Mouse (Mus musculus) midbrain, postnatal 0 days (tissue): ENCODE results near the gene Podxl. TPM values are rescaled to one million over a fixed set of nuclear protein-coding genes. Genes with fewer than 3 reads are reported as not detected.

ENCODE experiments used
- ATAC-seq: fragments of 200-750 bp; cut with Nextera tagmentation; 2 replicates; pipeline ENCODE4 v1.8.0; 2017; ENCODE audit warnings: moderate number of reproducible peaks, mild to moderate bottlenecking, moderate TSS enrichment, moderate library complexity; ENCODE audit not compliant: low FRiP score
- DNase-seq: peaks from one replicate; pipeline ENCODE4 v3.0.0-alpha.2; 2015; ENCODE audit warnings: low spot score
- H3K27ac ChIP-seq: fragments of 300-500 bp; sonication (generic); 2 replicates; pipeline ENCODE4 v1.5.1; 2014; ENCODE audit warnings: low read depth, mild to moderate bottlenecking, low read length, mixed read lengths
- H3K27me3 ChIP-seq: fragments of 300-500 bp; sonication (generic); 2 replicates; pipeline ENCODE4 v1.6.1; 2014; ENCODE audit warnings: low read length, control low read depth, mixed read lengths; ENCODE audit not compliant: insufficient read depth
- H3K36me3 ChIP-seq: fragments of 300-500 bp; sonication (generic); 2 replicates; pipeline ENCODE4 v1.6.1; 2014; ENCODE audit warnings: low read length, control low read depth, mixed read lengths; ENCODE audit not compliant: insufficient read depth
- H3K4me1 ChIP-seq: fragments of 300-500 bp; sonication (generic); 2 replicates; pipeline ENCODE4 v1.6.1; 2014; ENCODE audit warnings: mild to moderate bottlenecking, control low read depth, antibody characterized with exemption, low read length, mixed read lengths; ENCODE audit not compliant: insufficient read depth
- H3K4me2 ChIP-seq: fragments of 300-500 bp; sonication (generic); 2 replicates; pipeline ENCODE4 v1.6.1; 2014; ENCODE audit warnings: low read depth, mild to moderate bottlenecking, low read length, mixed read lengths; ENCODE audit not compliant: poor library complexity, severe bottlenecking
- H3K4me3 ChIP-seq: fragments of 300-500 bp; sonication (generic); 2 replicates; pipeline ENCODE4 v1.5.1; 2014; ENCODE audit warnings: low read depth, mild to moderate bottlenecking, low read length, moderate library complexity
- H3K9ac ChIP-seq: fragments of 300-500 bp; sonication (generic); replicated peaks from 2 replicates; pipeline ENCODE4 v1.6.1; 2014; ENCODE audit warnings: mild to moderate bottlenecking, low read length, moderate library complexity, mixed read lengths; ENCODE audit not compliant: poor library complexity, severe bottlenecking
- H3K9me3 ChIP-seq: fragments of 300-500 bp; sonication (generic); 2 replicates; pipeline ENCODE4 v1.6.1; 2016; ENCODE audit warnings: low read length, control low read depth
- CTCF ChIP-seq: IDR thresholded peaks from 2 replicates; pipeline ENCODE4 v1.5.1; 2016; ENCODE audit warnings: antibody characterized with exemption, mild to moderate bottlenecking
- WGBS: fragments of 180-500 bp; shearing (Covaris S2); extraction: QIAGEN DNeasy Blood & Tissue Kit; methylation state at CpG from one replicate; pipeline ENCODE4 v1.1.7; 2014; 5-methylcytosine and 5-hydroxymethylcytosine counted together
- polyA plus RNA-seq: library from polyadenylated mRNA; unstranded; fragments of >200 nt; fragmentation: Nextera tagmentation; extraction: Ambion mirVana; gene quantifications from 2 replicates; pipeline ENCODE4 v1.2.1, GENCODE M21; 2015
- total RNA-seq: library from RNA; depleted of rRNA; stranded (reverse); fragments of >200 nt; gene quantifications from 2 replicates; pipeline ENCODE4 v1.2.3, GENCODE M21; 2014

Gene Podxl
- total and polyA plus RNA-seq, 2 experiments from 2014 or later: 6.0 to 15.1 TPM

GRCm38 (mm10) chr6:31550876-31551532, 12.8 kb downstream of the Podxl start:
- 87% methylated on average over 22 of the region's 22 CpGs for WGBS
- Histone ChIP-seq H3K4me3 (no peak overlapping the region), H3K9ac (no peak overlapping the region), H3K36me3 (no peaks in the 10 kb centered on the region), H3K27me3 (no peaks in the 10 kb centered on the region), H3K4me2 (no peak overlapping the region), H3K27ac (no peak overlapping the region), H3K9me3 (no peaks in the 10 kb centered on the region), H3K4me1 (0 out of 2 replicates have a peak, but pooled peaks cover 3% of the 10 kb centered on the region)
- ATAC-seq (no peak), DNase-seq (no peak)
- no peak for TF ChIP-seq CTCF

- Histone ChIP-seq H3K27me3 (no peaks in the 10 kb centered on the region), H3K4me3 (no peak overlapping the region), H3K4me1 (0 out of 2 replicates have a peak, but pooled peaks cover 3% of the 10 kb centered on the region), H3K9ac (no peak overlapping the region), H3K9me3 (no peaks in the 10 kb centered on the region), H3K4me2 (no peak overlapping the region), H3K36me3 (no peaks in the 10 kb centered on the region), H3K27ac (no peak overlapping the region)
- no peak for TF ChIP-seq CTCF
- DNase-seq (peak; percentile 79), ATAC-seq (0 out of 2 replicates have a peak, but pooled peaks have one; percentile 44)
- 46% methylated on average over 5 of the region's 5 CpGs for WGBS
Observed at GRCm38 (mm10) chr6:31549361-31550051, 14.3 kb downstream of the Podxl start.

DNA sequence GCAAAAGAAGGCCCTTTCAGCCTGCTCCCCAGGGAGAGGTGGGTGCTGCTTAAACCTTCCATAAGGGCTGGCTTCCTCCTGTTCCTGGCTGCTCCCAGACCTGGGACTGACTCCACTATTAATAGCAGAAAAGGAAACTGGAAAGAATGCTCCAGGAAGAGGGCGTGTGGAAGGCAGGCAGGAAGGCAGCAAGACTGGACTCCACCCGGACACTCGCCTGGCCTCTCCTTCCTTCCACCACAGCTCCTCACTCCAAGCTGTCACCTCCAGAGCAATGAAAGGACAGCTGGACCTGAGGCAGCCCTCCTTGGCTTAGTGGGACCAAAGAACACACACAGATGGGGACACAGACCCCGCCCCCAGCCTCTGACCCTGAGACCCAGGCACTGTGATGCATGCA, 19.5 kb downstream of the Podxl start:
- DNase-seq (no peak), ATAC-seq (no peak)
- H3K36me3 ChIP-seq: no peaks in the 10 kb centered on the region
- TF ChIP-seq CTCF: no peak
- H3K9ac ChIP-seq: no peak overlapping the region
- H3K27me3 ChIP-seq: no peaks in the 10 kb centered on the region
- no peaks in the 10 kb centered on the region for H3K4me1 ChIP-seq
- WGBS: 81% methylated on average over 4 of the region's 4 CpGs
- no peaks in the 10 kb centered on the region for H3K9me3 ChIP-seq
- H3K27ac ChIP-seq: no peak overlapping the region
- no peak overlapping the region for H3K4me3 ChIP-seq
- no peak overlapping the region for H3K4me2 ChIP-seq

GRCm38 (mm10) chr6:31540018-31540417, 23.8 kb downstream of the Podxl start:
- Histone ChIP-seq H3K9me3 (no peaks in the 10 kb centered on the region), H3K27ac (no peak overlapping the region), H3K36me3 (no peaks in the 10 kb centered on the region), H3K9ac (no peak overlapping the region), H3K27me3 (no peaks in the 10 kb centered on the region), H3K4me3 (no peak overlapping the region), H3K4me1 (no peaks in the 10 kb centered on the region), H3K4me2 (no peak overlapping the region)
- DNase-seq (no peak), ATAC-seq (no peak)
- 94% methylated on average over 6 of the region's 6 CpGs for WGBS
- no peak for TF ChIP-seq CTCF

- Histone ChIP-seq H3K9me3 (no peaks in the 10 kb centered on the region), H3K27me3 (no peaks in the 10 kb centered on the region), H3K4me1 (no peaks in the 10 kb centered on the region), H3K4me2 (no peak overlapping the region), H3K27ac (no peak overlapping the region), H3K9ac (no peak overlapping the region), H3K4me3 (no peak overlapping the region), H3K36me3 (no peaks in the 10 kb centered on the region)
- TF ChIP-seq CTCF: no peak
- DNase-seq: no peak
- 97% methylated on average over 1 of the region's 1 CpGs for WGBS
- ATAC-seq: no peak
Observed at GRCm38 (mm10) chr6:31538112-31538511, 25.7 kb downstream of the Podxl start.

DNA sequence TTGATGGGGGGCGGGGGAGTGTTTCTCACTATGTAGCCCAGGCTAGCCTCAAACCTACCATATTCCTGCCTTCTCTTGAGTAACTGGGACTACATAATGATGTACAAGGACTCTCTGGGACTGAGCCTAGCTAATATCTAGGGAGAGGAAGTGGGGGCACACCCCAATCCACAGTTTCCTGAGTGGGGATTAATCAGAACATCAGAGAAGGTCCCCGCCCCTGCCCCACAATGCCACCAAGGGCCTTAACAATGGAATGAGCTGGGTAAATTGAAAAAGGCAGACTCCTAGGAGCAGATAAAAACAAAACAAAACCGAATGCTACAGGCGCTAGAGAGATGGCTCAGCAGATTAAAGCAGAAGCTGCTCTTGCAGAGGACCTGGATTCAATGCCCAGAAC, 26.6 kb downstream of the Podxl start:
- DNase-seq (no peak), ATAC-seq (no peak)
- no peak overlapping the region for H3K4me3 ChIP-seq
- H3K27me3 ChIP-seq: no peaks in the 10 kb centered on the region
- no peak overlapping the region for H3K9ac ChIP-seq
- no peak for TF ChIP-seq CTCF
- WGBS: 60% methylated on average over 4 of the region's 4 CpGs
- H3K9me3 ChIP-seq: no peaks in the 10 kb centered on the region
- H3K27ac ChIP-seq: no peak overlapping the region
- no peak overlapping the region for H3K4me2 ChIP-seq
- H3K36me3 ChIP-seq: no peaks in the 10 kb centered on the region
- no peaks in the 10 kb centered on the region for H3K4me1 ChIP-seq
